Mouse (Mus musculus) liver, embryonic 14.5 days (tissue): ENCODE results near the gene Col12a1. TPM values are rescaled to one million over a fixed set of nuclear protein-coding genes. Genes with fewer than 3 reads are reported as not detected.

Experiments used
- ATAC-seq: fragments of 200-750 bp; cut with Nextera tagmentation; 2 replicates; pipeline ENCODE4 v1.8.0; 2017; ENCODE audit warnings: moderate number of reproducible peaks, mild to moderate bottlenecking, moderate library complexity; ENCODE audit not compliant: insufficient read depth
- DNase-seq, 3 experiments: peaks; one replicate each; pipeline ENCODE4 v3.0.0-alpha.2; 2012 to 2013; ENCODE audit warnings: low read depth in 3 of 3, low spot score in 3 of 3
- H3K27ac ChIP-seq: fragments of 300-500 bp; sonication (generic); 2 replicates; pipeline ENCODE4 v1.5.1; 2014; ENCODE audit warnings: moderate library complexity, mild to moderate bottlenecking, control low read depth, inconsistent platforms
- H3K27me3 ChIP-seq: fragments of 300-500 bp; sonication (generic); 2 replicates; pipeline ENCODE4 v1.6.1; 2014; ENCODE audit warnings: mild to moderate bottlenecking, low read length, moderate library complexity; ENCODE audit not compliant: control insufficient read depth, insufficient read depth
- H3K36me3 ChIP-seq: fragments of 300-500 bp; sonication (generic); replicated peaks from 2 replicates; pipeline ENCODE4 v1.6.1; 2014; ENCODE audit warnings: low read depth; ENCODE audit not compliant: control insufficient read depth, insufficient read depth
- H3K4me1 ChIP-seq, 2 experiments: fragments of 200-500 bp in 1 of 2; fragments of 300-500 bp in 1 of 2; sonication (generic) in 1 of 2; replicated peaks; 2 replicates each; pipeline ENCODE4 v1.6.1; 2012 to 2014; ENCODE audit warnings: antibody characterized with exemption in 1 of 2, inconsistent platforms in 1 of 2, low read length in 1 of 2; ENCODE audit not compliant: control insufficient read depth in 2 of 2, insufficient read depth in 2 of 2
- H3K4me2 ChIP-seq: fragments of 300-500 bp; sonication (generic); 2 replicates; pipeline ENCODE4 v1.6.1; 2014; ENCODE audit warnings: low read depth, mild to moderate bottlenecking, control low read depth, moderate library complexity
- H3K4me3 ChIP-seq, 2 experiments: fragments of 200-500 bp in 1 of 2; fragments of 300-500 bp in 1 of 2; sonication (generic) in 1 of 2; 2 replicates each; pipeline ENCODE4 v1.5.1; 2012 to 2014; ENCODE audit warnings: low read depth in 2 of 2, low read length in 2 of 2, mild to moderate bottlenecking in 2 of 2, control low read depth in 1 of 2, inconsistent platforms in 1 of 2, moderate library complexity in 1 of 2; ENCODE audit not compliant: insufficient read depth in 1 of 2
- H3K9ac ChIP-seq: fragments of 300-500 bp; sonication (generic); replicated peaks from 2 replicates; pipeline ENCODE4 v1.6.1; 2014; ENCODE audit warnings: mild to moderate bottlenecking, control low read depth, moderate library complexity
- H3K9me3 ChIP-seq: fragments of 300-500 bp; sonication (generic); 2 replicates; pipeline ENCODE4 v1.6.1; 2016; ENCODE audit warnings: low read length, mixed read lengths; ENCODE audit not compliant: control insufficient read depth
- CTCF ChIP-seq: IDR thresholded peaks from 2 replicates; pipeline ENCODE4 v1.5.1; 2016; ENCODE audit warnings: antibody characterized with exemption, low read depth, control low read depth
- EP300 ChIP-seq: IDR thresholded peaks from 2 replicates; pipeline ENCODE4 v1.6.1; 2016; ENCODE audit warnings: antibody characterized with exemption, low read depth
- WGBS: fragments of 180-500 bp; shearing (Covaris S2); extraction: QIAGEN DNeasy Blood & Tissue Kit; methylation state at CpG from one replicate; pipeline ENCODE4 v1.1.7; 2014; ENCODE audit not compliant: insufficient replicate concordance; 5-methylcytosine and 5-hydroxymethylcytosine counted together
- polyA plus RNA-seq, 2 experiments: library from polyadenylated mRNA; depleted of rRNA in 1 of 2; stranded (reverse) in 1 of 2; unstranded in 1 of 2; fragments of >200 nt; fragmentation: Nextera tagmentation in 1 of 2; extraction: Ambion mirVana in 1 of 2; gene quantifications; 2 replicates each; pipeline versions ENCODE4 v1.2.1 to v1.2.3; 2012 to 2014

Col12a1 gene
- polyA plus RNA-seq (2012; rRNA removed) (0.58 and 0.85 TPM in 2 replicates), polyA plus RNA-seq (2014; fragmentation: Nextera tagmentation; extraction: Ambion mirVana) (0.66 and 0.90 TPM in 2 replicates)

- DNase-seq: no peak
These were observed at the start of gene Col12a1 for GRCm38 (mm10) chr9:79718481-79719370. TSS of gene Col12a1 (minus strand) at chr9:79718831.

GRCm38 (mm10) chr9:79766991-79767545 lies 48.4 kb upstream of the Col12a1 start:
- H3K27ac ChIP-seq: no peak overlapping the region
- TF ChIP-seq CTCF: no peak
- TF ChIP-seq EP300: no peak
- ATAC-seq: no peak
- no peaks in the 10 kb centered on the region for H3K27me3 ChIP-seq
- no peak for DNase-seq
- no peak overlapping the region for H3K4me3 ChIP-seq
- no peaks in the 10 kb centered on the region for H3K36me3 ChIP-seq
- H3K4me2 ChIP-seq: no peak overlapping the region
- no peaks in the 10 kb centered on the region for H3K9me3 ChIP-seq
- H3K9ac ChIP-seq: no peak overlapping the region
- no peaks in the 10 kb centered on the region for H3K4me1 ChIP-seq
- WGBS: 84% methylated on average over 5 of the region's 5 CpGs

More at GRCm38 (mm10) chr9:79718481-79719370, at the start of gene Col12a1:
- no peak within 1 kb of the TSS for H3K9ac ChIP-seq
- H3K4me1 ChIP-seq: no peaks in the 10 kb centered on the region
- H3K4me2 ChIP-seq: peak within 1 kb of the TSS; percentile 50
- peaks cover 38% of the 10 kb centered on the region for H3K27me3 ChIP-seq
- TF ChIP-seq CTCF (no peak), EP300 (no peak)
- H3K9me3 ChIP-seq: no peaks in the 10 kb centered on the region
- H3K36me3 ChIP-seq: no peaks in the 10 kb centered on the region
- H3K27ac ChIP-seq: no peak within 1 kb of the TSS
- WGBS: 2% methylated on average over 64 of the region's 64 CpGs
- peak within 1 kb of the TSS; percentile 33 to 50; a peak in 3 of 4 replicates for H3K4me3 ChIP-seq
- no peak for ATAC-seq

GRCm38 (mm10) chr9:79765329-79765728 lies 46.7 kb upstream of the Col12a1 start:
- Histone ChIP-seq H3K9me3 (no peaks in the 10 kb centered on the region), H3K9ac (no peak overlapping the region), H3K36me3 (no peaks in the 10 kb centered on the region), H3K4me3 (no peak overlapping the region), H3K27me3 (no peaks in the 10 kb centered on the region), H3K4me2 (no peak overlapping the region), H3K27ac (no peak overlapping the region), H3K4me1 (peaks cover 0 to 2% of the 10 kb centered on the region in 2 experiments; a peak in 1 of 4 replicates)
- no peak for ATAC-seq
- 65% methylated on average over 4 of the region's 4 CpGs for WGBS
- DNase-seq: no peak
- TF ChIP-seq CTCF (no peak), EP300 (no peak)

- Histone ChIP-seq H3K4me2 (no peak overlapping the region), H3K36me3 (peaks cover 3% of the 10 kb centered on the region), H3K9ac (no peak overlapping the region), H3K4me1 (peaks cover 4 to 10% of the 10 kb centered on the region in 2 experiments), H3K27ac (no peak overlapping the region), H3K9me3 (no peaks in the 10 kb centered on the region), H3K27me3 (no peaks in the 10 kb centered on the region), H3K4me3 (no peak overlapping the region)
- 62% methylated on average over 6 of the region's 6 CpGs for WGBS
- ATAC-seq: no peak
- DNase-seq: no peak
- no peak for TF ChIP-seq CTCF
- TF ChIP-seq EP300: no peak
These were observed 43.9 kb upstream of the Col12a1 start for GRCm38 (mm10) chr9:79762519-79762918.

GRCm38 (mm10) chr9:79760076-79760475 lies 41.4 kb upstream of the Col12a1 start:
- Histone ChIP-seq H3K9ac (peak overlapping the region; percentile 64), H3K27ac (peak overlapping the region; percentile 29; the same call in 1 of the 2 replicates), H3K4me3 (peak overlapping the region; percentile 83 to 97), H3K4me1 (peaks cover 4 to 10% of the 10 kb centered on the region in 2 experiments), H3K36me3 (peaks cover 13% of the 10 kb centered on the region), H3K9me3 (no peaks in the 10 kb centered on the region), H3K4me2 (peak overlapping the region; percentile 84), H3K27me3 (no peaks in the 10 kb centered on the region)
- ATAC-seq (peak; percentile 25), DNase-seq (no peak)
- TF ChIP-seq EP300 (no peak), CTCF (no peak)
- 7% methylated on average over 14 of the region's 14 CpGs for WGBS
